In genomic region chr8:125662669-125663048, GRCm38 (mm10) we compare ENCODE assay signal across 13 mouse cellular contexts. TPM values are rescaled to one million over a fixed set of nuclear protein-coding genes. Genes with fewer than 3 reads are reported as not detected.
A peak's percentile ranks its signal among the peaks of the same experiment; 100 is the strongest.
DNase-seq lines count a peak whose midpoint lies in the region; ATAC-seq lines count a peak whose summit lies in the region.
"Had no signal": no experiment of that assay in that cellular context is flagged by ENCODE, and none has a peak within 500 bp of the region (broad histone marks: within the 10 kb centered on the region; RNA-seq: fewer than 3 reads in every experiment).

No protein-coding gene starts in this region.

- peak; percentile 77 to 86 for DNase-seq in cerebellum, postnatal 25 days
- peak; percentile 36 for DNase-seq in Muller cell, postnatal 12 days (ENCODE audit: inconsistent ontology term)
- DNase-seq in gastrocnemius, postnatal 10 days: peak; percentile 63
- peak; percentile 81 to 82 for DNase-seq in heart, postnatal 10 days
- no peak for DNase-seq in embryo, embryonic 10 days (ENCODE audit: low spot score)
- DNase-seq in liver: no peak
- no peak for DNase-seq in right cerebral cortex, adult 18-20 months
- DNase-seq: layer of hippocampus, adult 9-11 months; lung, embryonic 14.5 days; thymus, adult 18-20 months had no signal

- intact Hi-C loops in heart, postnatal 10 days (cut with DNase I): no loop called here

- no peak for ATAC-seq in cerebellum, adult (ENCODE audit: insufficient number of reproducible peaks, low FRiP score, low TSS enrichment)
- ATAC-seq: forebrain, embryonic 14.5 days; hindbrain, postnatal 0 days had no signal

RNA-seq across cellular contexts. Expression of gene Map10, which starts 7.0 kb away (rescaled TPM):
- 1 to 10 TPM; 3.6 to 4.1 TPM for total RNA-seq in gastrocnemius, postnatal 10 days (2021)
- total RNA-seq in heart, postnatal 10 days (2021): 1 to 10 TPM; 5.8 to 6.5 TPM

Comparison
In these comparisons a context has a peak if more than half of its experiments do, and no peak if none do; other contexts are left out.
1. DNase-seq: peak in cerebellum, postnatal 25 days (2 of 2), Muller cell, postnatal 12 days (single experiment), gastrocnemius, postnatal 10 days (single experiment) and heart, postnatal 10 days (2 of 2); none in embryo, embryonic 10 days (single experiment), liver (single experiment) and right cerebral cortex, adult 18-20 months (single experiment).